Mouse (Mus musculus) retina, postnatal 1 day (tissue): ENCODE measurements around the gene Dnajb5.

Source experiments
- DNase-seq: peaks from one replicate; pipeline ENCODE4 v3.0.0-alpha.2; 2012

Gene Dnajb5

GRCm38 (mm10) chr4:42945043-42945442, 4.6 kb upstream of the Dnajb5 start:
- no peak for DNase-seq

GRCm38 (mm10) chr4:42945445-42945844, 4.2 kb upstream of the Dnajb5 start:
- DNase-seq, result no peak

- peak; percentile 80 for DNase-seq
Observed at GRCm38 (mm10) chr4:42945952-42946351, 3.7 kb upstream of the Dnajb5 start.

GRCm38 (mm10) chr4:42946733-42947290, 2.8 kb upstream of the Dnajb5 start:
- DNase-seq, result peak; percentile 90

GRCm38 (mm10) chr4:42948527-42948926, 1.1 kb upstream of the Dnajb5 start:
- DNase-seq, result no peak

- no peak for DNase-seq
Observed at GRCm38 (mm10) chr4:42949051-42949675, 451 bp upstream of the Dnajb5 start.

GRCm38 (mm10) chr4:42950065-42950558, 498 bp downstream of the Dnajb5 start:
- DNase-seq, result peak; percentile 93

GRCm38 (mm10) chr4:42951206-42952195, 1.9 kb downstream of the Dnajb5 start:
- peak; percentile 49 for DNase-seq

- no peak for DNase-seq
Observed at GRCm38 (mm10) chr4:42952563-42952962, 2.9 kb downstream of the Dnajb5 start.

- peak; percentile 67 for DNase-seq
Observed at GRCm38 (mm10) chr4:42953435-42954094, 4.0 kb downstream of the Dnajb5 start.

- peak; percentile 83 for DNase-seq
Observed at GRCm38 (mm10) chr4:42954297-42954696, 4.7 kb downstream of the Dnajb5 start.

GRCm38 (mm10) chr4:42955200-42955599, 5.6 kb downstream of the Dnajb5 start:
- DNase-seq, result no peak

GRCm38 (mm10) chr4:42956581-42956980, 7.0 kb downstream of the Dnajb5 start:
- DNase-seq, result no peak

GRCm38 (mm10) chr4:42957306-42957705, 7.7 kb downstream of the Dnajb5 start:
- no peak for DNase-seq

- DNase-seq, result no peak
Observed at GRCm38 (mm10) chr4:42957979-42958378, 8.4 kb downstream of the Dnajb5 start.

- DNase-seq, result no peak
Observed at GRCm38 (mm10) chr4:42958942-42959341, 9.3 kb downstream of the Dnajb5 start.

GRCm38 (mm10) chr4:42959382-42959781, 9.8 kb downstream of the Dnajb5 start:
- no peak for DNase-seq

- DNase-seq, result peak; percentile 77
Observed at GRCm38 (mm10) chr4:42961592-42961991, 12.0 kb downstream of the Dnajb5 start.

- DNase-seq, result no peak
Observed at GRCm38 (mm10) chr4:42963480-42963879, 13.9 kb downstream of the Dnajb5 start.

- DNase-seq, result peak; percentile 79
Observed at GRCm38 (mm10) chr4:42965039-42965719, 15.6 kb downstream of the Dnajb5 start.

GRCm38 (mm10) chr4:42969304-42969703, 19.7 kb downstream of the Dnajb5 start, which contains the start of gene 1700022I11Rik:
1700022I11Rik (plus strand) TSS chr4:42969604.
- no peak for DNase-seq

- DNase-seq, result no peak
Observed at GRCm38 (mm10) chr4:42972952-42973351, 23.3 kb downstream of the Dnajb5 start.
